Mouse (Mus musculus) ES-E14 (cell line): ENCODE results near the gene Epha7. TPM values are rescaled to one million over a fixed set of nuclear protein-coding genes. Genes with fewer than 3 reads are reported as not detected.

Source experiments
- DNase-seq: peaks from one replicate; pipeline ENCODE4 v3.0.0-alpha.2; 2013; ENCODE audit warnings: low read depth, low spot score
- H3K27ac ChIP-seq: 2 replicates; pipeline ENCODE4 v1.5.1; 2012; ENCODE audit warnings: low read depth, mild to moderate bottlenecking, low read length, moderate library complexity, mixed read lengths; ENCODE audit not compliant: poor library complexity, insufficient read depth, severe bottlenecking
- H3K36me3 ChIP-seq: 2 replicates; pipeline ENCODE4 v1.6.1; 2012; ENCODE audit warnings: mild to moderate bottlenecking, low read length, moderate library complexity, mixed read lengths; ENCODE audit not compliant: control insufficient read depth, poor library complexity, insufficient read depth, severe bottlenecking
- H3K4me1 ChIP-seq, 2 experiments: fragments of 150-350 bp in 1 of 2; sonication (generic) in 1 of 2; 2 replicates each; pipeline ENCODE4 v1.6.1; 2012; ENCODE audit warnings: low read length in 2 of 2, mild to moderate bottlenecking in 1 of 2, mixed read lengths in 1 of 2; ENCODE audit not compliant: control insufficient read depth in 2 of 2, insufficient read depth in 2 of 2, poor library complexity in 1 of 2
- H3K4me3 ChIP-seq, 2 experiments: fragments of 150-350 bp in 1 of 2; sonication (generic) in 1 of 2; 2 replicates each; pipeline ENCODE4 v1.5.1; 2012; ENCODE audit warnings: low read length in 2 of 2, low read depth in 1 of 2, mild to moderate bottlenecking in 1 of 2, mixed read lengths in 1 of 2; ENCODE audit not compliant: insufficient read depth in 1 of 2, poor library complexity in 1 of 2, severe bottlenecking in 1 of 2
- H3K9ac ChIP-seq: 2 replicates; pipeline ENCODE4 v1.6.1; 2012; ENCODE audit warnings: low read depth, mild to moderate bottlenecking, low read length, mixed read lengths; ENCODE audit not compliant: poor library complexity, insufficient read depth, severe bottlenecking
- H3K9me3 ChIP-seq: fragments of 150-350 bp; sonication (generic); 2 replicates; pipeline ENCODE4 v1.6.1; 2012; ENCODE audit warnings: low read depth, mild to moderate bottlenecking, low read length; ENCODE audit not compliant: control insufficient read depth, insufficient read depth
- CHD2 ChIP-seq: IDR thresholded peaks from 2 replicates; pipeline ENCODE4 v1.6.1; 2014; ENCODE audit warnings: mild to moderate bottlenecking, low read depth, low read length, inconsistent platforms
- HCFC1 ChIP-seq: IDR thresholded peaks from 2 replicates; pipeline ENCODE4 v1.6.1; 2012; ENCODE audit warnings: low read length, inconsistent platforms, borderline replicate concordance; ENCODE audit not compliant: insufficient read depth
- MAFK ChIP-seq: IDR thresholded peaks from 2 replicates; pipeline ENCODE4 v1.6.1; 2014; ENCODE audit warnings: mild to moderate bottlenecking, low read depth, low read length, inconsistent platforms; ENCODE audit not compliant: insufficient read depth
- ZC3H11A ChIP-seq: IDR thresholded peaks from 2 replicates; pipeline ENCODE4 v1.6.1; 2012; ENCODE audit warnings: low read depth, mild to moderate bottlenecking, inconsistent platforms, low read length, borderline replicate concordance
- ZNF384 ChIP-seq: IDR thresholded peaks from 2 replicates; pipeline ENCODE4 v1.6.1; 2012; ENCODE audit warnings: low read depth, low read length, inconsistent platforms
- in situ Hi-C, 2 experiments: fragments of 600-800 bp; cut with MboI; formaldehyde crosslinking; loops; one replicate each; pipeline ENCODE4 v1.15.1; 2025; ENCODE audit warnings: low sequenced_read_pairs in 2 of 2, inconsistent platforms in 1 of 2; ENCODE audit not compliant: unreplicated experiment in 2 of 2
- total RNA-seq: library from RNA; depleted of rRNA; stranded (reverse); fragments of 300-350 nt; gene quantifications from 2 replicates; pipeline ENCODE4 v1.2.3, GENCODE M21; 2012

The Epha7 gene
- total RNA-seq, 1 experiment: 4.4 TPM

- Histone ChIP-seq H3K9ac (no peak overlapping the region), H3K4me1 (no peaks in the 10 kb centered on the region)
- no peak for DNase-seq
These were observed 50.1 kb downstream of the Epha7 start for GRCm38 (mm10) chr4:28862845-28863666.

GRCm38 (mm10) chr4:28866411-28866810, 53.5 kb downstream of the Epha7 start:
- TF ChIP-seq CHD2: no peak

More at GRCm38 (mm10) chr4:28862845-28863666, 50.1 kb downstream of the Epha7 start:
- TF ChIP-seq MAFK (no peak), ZC3H11A (no peak), HCFC1 (no peak), ZNF384 (no peak), CHD2 (no peak)
- Histone ChIP-seq H3K9me3 (no peaks in the 10 kb centered on the region), H3K36me3 (no peaks in the 10 kb centered on the region), H3K4me3 (no peak overlapping the region), H3K27ac (no peak overlapping the region)
- in situ Hi-C loops: no loop called here

GRCm38 (mm10) chr4:28871615-28872014, 58.7 kb downstream of the Epha7 start:
- H3K4me1 ChIP-seq: no peaks in the 10 kb centered on the region
- no peaks in the 10 kb centered on the region for H3K36me3 ChIP-seq
- TF ChIP-seq CHD2 (no peak), ZNF384 (no peak), HCFC1 (no peak), MAFK (no peak), ZC3H11A (no peak)
- in situ Hi-C loops: no loop called here
- no peak overlapping the region for H3K9ac ChIP-seq
- no peaks in the 10 kb centered on the region for H3K9me3 ChIP-seq
- no peak for DNase-seq
- no peak overlapping the region for H3K4me3 ChIP-seq
- H3K27ac ChIP-seq: no peak overlapping the region

More at GRCm38 (mm10) chr4:28866411-28866810, 53.5 kb downstream of the Epha7 start:
- Histone ChIP-seq H3K4me3 (no peak overlapping the region), H3K9me3 (no peaks in the 10 kb centered on the region), H3K4me1 (no peaks in the 10 kb centered on the region), H3K9ac (no peak overlapping the region), H3K36me3 (no peaks in the 10 kb centered on the region), H3K27ac (no peak overlapping the region)
- in situ Hi-C loops: no loop called here
- no peak for DNase-seq

- TF ChIP-seq MAFK: no peak
- TF ChIP-seq ZNF384: no peak
- no peak for TF ChIP-seq HCFC1
- no peak for TF ChIP-seq ZC3H11A
- no peak for TF ChIP-seq CHD2
- H3K9me3 ChIP-seq: no peaks in the 10 kb centered on the region
- H3K36me3 ChIP-seq: no peaks in the 10 kb centered on the region
- no peak overlapping the region for H3K9ac ChIP-seq
- in situ Hi-C loops: no loop called here
- no peak for DNase-seq
- H3K4me3 ChIP-seq: no peak overlapping the region
- no peaks in the 10 kb centered on the region for H3K4me1 ChIP-seq
- no peak overlapping the region for H3K27ac ChIP-seq
These were observed 68.5 kb downstream of the Epha7 start for GRCm38 (mm10) chr4:28881271-28882044.
